Comparison of ENCODE assay signal across 7 mouse cellular contexts in genomic region chr10:79852827-79853226, GRCm38 (mm10). TPM values are rescaled to one million over a fixed set of nuclear protein-coding genes. Genes with fewer than 3 reads are reported as not detected.
A peak's percentile ranks its signal among the peaks of the same experiment; 100 is the strongest.
DNase-seq lines count a peak whose midpoint lies in the region; ATAC-seq lines count a peak whose summit lies in the region.

No protein-coding gene starts in this region.

- no peak for DNase-seq in neural tube, embryonic 11.5 days (ENCODE audit: low spot score)
- no peak for DNase-seq in neural tube, embryonic 10.5 days (ENCODE audit: extremely low spot score, low spot score)
- no peak for DNase-seq in limb, embryonic 11.5 days (ENCODE audit: low spot score)
- no peak for DNase-seq in layer of hippocampus, adult 18-20 months (ENCODE audit: low spot score in 2 of 2)

- H3K9me3 ChIP-seq in neural tube, embryonic 11.5 days (ENCODE audit: control insufficient read depth, low read length) = no peaks in the 10 kb centered on the region
- no peaks in the 10 kb centered on the region for H3K9me3 ChIP-seq in forebrain, embryonic 12.5 days
- H3K9me3 ChIP-seq in limb, embryonic 11.5 days (ENCODE audit: control insufficient read depth, low read length) = no peaks in the 10 kb centered on the region
- H3K9me3 ChIP-seq in stomach, embryonic 14.5 days (ENCODE audit: control insufficient read depth, low read depth, low read length) = no peaks in the 10 kb centered on the region

- no peaks in the 10 kb centered on the region for H3K27me3 ChIP-seq in neural tube, embryonic 11.5 days (ENCODE audit: control insufficient read depth, insufficient read depth, low read length)
- H3K27me3 ChIP-seq in forebrain, embryonic 12.5 days = no peaks in the 10 kb centered on the region
- H3K27me3 ChIP-seq in limb, embryonic 11.5 days (ENCODE audit: control insufficient read depth, insufficient read depth, low read length) = no peaks in the 10 kb centered on the region
- H3K27me3 ChIP-seq in stomach, embryonic 14.5 days (ENCODE audit: control insufficient read depth, insufficient read depth, low read length) = no peaks in the 10 kb centered on the region

- 37% methylated on average over 8 of the region's 8 CpGs for WGBS in neural tube, embryonic 11.5 days
- 29% methylated on average over 8 of the region's 8 CpGs for WGBS in forebrain, embryonic 12.5 days
- WGBS in limb, embryonic 11.5 days = 33% methylated on average over 8 of the region's 8 CpGs
- WGBS in stomach, embryonic 14.5 days = 30% methylated on average over 8 of the region's 8 CpGs

- H3K9ac ChIP-seq in neural tube, embryonic 11.5 days (ENCODE audit: low read length) = peak overlapping the region; percentile 88
- H3K9ac ChIP-seq in forebrain, embryonic 12.5 days = peak overlapping the region; percentile 90
- peak overlapping the region; percentile 77 for H3K9ac ChIP-seq in limb, embryonic 11.5 days (ENCODE audit: low read length)
- peak overlapping the region; percentile 75 for H3K9ac ChIP-seq in stomach, embryonic 14.5 days (replicated peaks; ENCODE audit: low read depth, low read length)

- peaks cover 3% of the 10 kb centered on the region for H3K36me3 ChIP-seq in neural tube, embryonic 11.5 days (ENCODE audit: control insufficient read depth, insufficient read depth, low read length)
- peaks cover 16% of the 10 kb centered on the region for H3K36me3 ChIP-seq in forebrain, embryonic 12.5 days (replicated peaks)
- peaks cover 7% of the 10 kb centered on the region; the same call in 1 of the 2 replicates for H3K36me3 ChIP-seq in limb, embryonic 11.5 days (ENCODE audit: control insufficient read depth, insufficient read depth, low read length)
- peaks cover 15% of the 10 kb centered on the region; the same call in 1 of the 2 replicates for H3K36me3 ChIP-seq in stomach, embryonic 14.5 days (ENCODE audit: control insufficient read depth, insufficient read depth, low read length)

- H3K27ac ChIP-seq in neural tube, embryonic 11.5 days (ENCODE audit: low read depth, low read length) = peak overlapping the region; percentile 99
- H3K27ac ChIP-seq in forebrain, embryonic 12.5 days = peak overlapping the region; percentile 100
- peak overlapping the region; percentile 100 for H3K27ac ChIP-seq in limb, embryonic 11.5 days (replicated peaks; ENCODE audit: low read depth, low read length)
- H3K27ac ChIP-seq in stomach, embryonic 14.5 days (ENCODE audit: low read length) = peak overlapping the region; percentile 100

- peaks cover 41% of the 10 kb centered on the region for H3K4me1 ChIP-seq in neural tube, embryonic 11.5 days (ENCODE audit: control insufficient read depth, insufficient read depth, low read length)
- peaks cover 51% of the 10 kb centered on the region for H3K4me1 ChIP-seq in forebrain, embryonic 12.5 days
- peaks cover 36% of the 10 kb centered on the region for H3K4me1 ChIP-seq in limb, embryonic 11.5 days (ENCODE audit: control insufficient read depth, insufficient read depth, low read length)
- H3K4me1 ChIP-seq in stomach, embryonic 14.5 days (ENCODE audit: control insufficient read depth, insufficient read depth, low read length) = peaks cover 40% of the 10 kb centered on the region

- no peak for ATAC-seq in neural tube, embryonic 11.5 days (ENCODE audit: insufficient read depth, low FRiP score, low TSS enrichment)
- ATAC-seq in forebrain, embryonic 12.5 days (ENCODE audit: low FRiP score) = no peak
- no peak for ATAC-seq in limb, embryonic 11.5 days (ENCODE audit: insufficient number of reproducible peaks, low FRiP score, low TSS enrichment, low read depth)
- no peak for ATAC-seq in stomach, embryonic 14.5 days (ENCODE audit: insufficient number of reproducible peaks, insufficient read depth, low FRiP score, low read depth)
- ATAC-seq in cerebellum, adult (ENCODE audit: insufficient number of reproducible peaks, low FRiP score, low TSS enrichment) = no peak

- H3K4me2 ChIP-seq in neural tube, embryonic 11.5 days (ENCODE audit: low read depth) = peak overlapping the region; percentile 92
- peak overlapping the region; percentile 91 for H3K4me2 ChIP-seq in forebrain, embryonic 12.5 days
- H3K4me2 ChIP-seq in limb, embryonic 11.5 days (ENCODE audit: low read depth, severe bottlenecking) = peak overlapping the region; percentile 54
- peak overlapping the region; percentile 79 for H3K4me2 ChIP-seq in stomach, embryonic 14.5 days (replicated peaks; ENCODE audit: low read depth, low read length)

- H3K4me3 ChIP-seq in neural tube, embryonic 11.5 days (ENCODE audit: low read depth, low read length) = peak overlapping the region; percentile 99
- peak overlapping the region; percentile 99 for H3K4me3 ChIP-seq in forebrain, embryonic 12.5 days (replicated peaks)
- H3K4me3 ChIP-seq in limb, embryonic 11.5 days (ENCODE audit: low read depth, low read length) = peak overlapping the region; percentile 99
- peak overlapping the region; percentile 46 for H3K4me3 ChIP-seq in stomach, embryonic 14.5 days (ENCODE audit: low read depth, low read length)

RNA-seq across cellular contexts. Expression of gene Ptbp1, which starts 1.4 kb away (rescaled TPM):
- 215 and 216 TPM in 2 replicates for polyA plus RNA-seq in neural tube, embryonic 11.5 days (2014; fragmentation: Nextera tagmentation; extraction: Ambion mirVana)
- polyA plus RNA-seq in forebrain, embryonic 12.5 days (2016; fragmentation: Nextera tagmentation; extraction: Ambion mirVana) = 223 TPM in 2 replicates
- polyA plus RNA-seq in limb, embryonic 11.5 days (2014; fragmentation: Nextera tagmentation; extraction: Ambion mirVana) = 328 and 351 TPM in 2 replicates
- polyA plus RNA-seq in stomach, embryonic 14.5 days (2014; fragmentation: Nextera tagmentation; extraction: Ambion mirVana) = 237 and 275 TPM in 2 replicates
- 10 to 100 TPM; 48.8 to 58.4 TPM for total RNA-seq in layer of hippocampus, adult 18-20 months (2021)

RNA-seq across cellular contexts. Expression of gene Prtn3, which starts 21.4 kb away (rescaled TPM):
- polyA plus RNA-seq in neural tube, embryonic 11.5 days (2014; fragmentation: Nextera tagmentation; extraction: Ambion mirVana) = 12.5 and 13.7 TPM in 2 replicates
- polyA plus RNA-seq in forebrain, embryonic 12.5 days (2016; fragmentation: Nextera tagmentation; extraction: Ambion mirVana) = 14.8 and 16.2 TPM in 2 replicates
- polyA plus RNA-seq in limb, embryonic 11.5 days (2014; fragmentation: Nextera tagmentation; extraction: Ambion mirVana) = 16.0 and 19.6 TPM in 2 replicates
- polyA plus RNA-seq in stomach, embryonic 14.5 days (2014; fragmentation: Nextera tagmentation; extraction: Ambion mirVana) = 2.9 and 5.6 TPM in 2 replicates
- 1 to 10 TPM in 1 of 2 experiments, under 1 TPM in 1; 0.94 to 2.0 TPM for total RNA-seq in layer of hippocampus, adult 18-20 months (2021)

RNA-seq across cellular contexts. Expression of gene Plppr3, which starts 21.6 kb away (rescaled TPM):
- 142 and 156 TPM in 2 replicates for polyA plus RNA-seq in neural tube, embryonic 11.5 days (2014; fragmentation: Nextera tagmentation; extraction: Ambion mirVana)
- 223 and 250 TPM in 2 replicates for polyA plus RNA-seq in forebrain, embryonic 12.5 days (2016; fragmentation: Nextera tagmentation; extraction: Ambion mirVana)
- 95.1 and 95.7 TPM in 2 replicates for polyA plus RNA-seq in limb, embryonic 11.5 days (2014; fragmentation: Nextera tagmentation; extraction: Ambion mirVana)
- polyA plus RNA-seq in stomach, embryonic 14.5 days (2014; fragmentation: Nextera tagmentation; extraction: Ambion mirVana) = 41.3 and 51.7 TPM in 2 replicates
- 10 to 100 TPM; 30.6 to 34.4 TPM for total RNA-seq in layer of hippocampus, adult 18-20 months (2021)

RNA-seq across cellular contexts. Expression of gene Misp, which starts 32.0 kb away (rescaled TPM):
- 0.77 and 1.6 TPM in 2 replicates for polyA plus RNA-seq in neural tube, embryonic 11.5 days (2014; fragmentation: Nextera tagmentation; extraction: Ambion mirVana)
- 0.81 and 1.1 TPM in 2 replicates for polyA plus RNA-seq in forebrain, embryonic 12.5 days (2016; fragmentation: Nextera tagmentation; extraction: Ambion mirVana)
- 0.21 and 0.29 TPM in 2 replicates for polyA plus RNA-seq in limb, embryonic 11.5 days (2014; fragmentation: Nextera tagmentation; extraction: Ambion mirVana)
- 27.6 and 33.1 TPM in 2 replicates for polyA plus RNA-seq in stomach, embryonic 14.5 days (2014; fragmentation: Nextera tagmentation; extraction: Ambion mirVana)
- 1 to 10 TPM in 1 of 2 experiments, under 1 TPM in 1; 0.54 to 1.3 TPM for total RNA-seq in layer of hippocampus, adult 18-20 months (2021)

RNA-seq across cellular contexts. Expression of gene Elane, which starts 33.2 kb away (rescaled TPM):
- polyA plus RNA-seq in neural tube, embryonic 11.5 days (2014; fragmentation: Nextera tagmentation; extraction: Ambion mirVana) = 0.66 TPM in 1 of 2 replicates, not detected in the other
- not detected in 2 replicates for polyA plus RNA-seq in forebrain, embryonic 12.5 days (2016; fragmentation: Nextera tagmentation; extraction: Ambion mirVana)
- 0.20 TPM in 1 of 2 replicates, not detected in the other for polyA plus RNA-seq in limb, embryonic 11.5 days (2014; fragmentation: Nextera tagmentation; extraction: Ambion mirVana)
- polyA plus RNA-seq in stomach, embryonic 14.5 days (2014; fragmentation: Nextera tagmentation; extraction: Ambion mirVana) = 0.88 and 3.3 TPM in 2 replicates
- total RNA-seq in layer of hippocampus, adult 18-20 months (2021) = not detected

Comparison
In these comparisons a context has a peak if more than half of its experiments do, and no peak if none do; other contexts are left out.
1. H3K4me3 ChIP-seq: peak in every context shown above with its lines; median percentile 99 in neural tube, embryonic 11.5 days; 99 in forebrain, embryonic 12.5 days; 99 in limb, embryonic 11.5 days; 46 in stomach, embryonic 14.5 days.